Mouse (Mus musculus) common myeloid progenitor, adult 5-6 weeks (primary cell): Measurements from ENCODE around the gene Slc7a11. TPM values are rescaled to one million over a fixed set of nuclear protein-coding genes. Genes with fewer than 3 reads are reported as not detected.

Experiments
- ATAC-seq: replicated peaks from 2 replicates; pipeline ENCODE4 v1.8.0; 2016; ENCODE audit warnings: low read depth, mild to moderate bottlenecking, moderate TSS enrichment, inconsistent platforms; ENCODE audit not compliant: poor library complexity, severe bottlenecking
- total RNA-seq: library from RNA; stranded (forward); fragments of 200-1000, 187-1606 nt; gene quantifications from 2 replicates; pipeline ENCODE4 v1.2.3, GENCODE M21; 2017

Gene Slc7a11
- total RNA-seq, 1 experiment from 2014 or later, result 0.32 TPM

DNA sequence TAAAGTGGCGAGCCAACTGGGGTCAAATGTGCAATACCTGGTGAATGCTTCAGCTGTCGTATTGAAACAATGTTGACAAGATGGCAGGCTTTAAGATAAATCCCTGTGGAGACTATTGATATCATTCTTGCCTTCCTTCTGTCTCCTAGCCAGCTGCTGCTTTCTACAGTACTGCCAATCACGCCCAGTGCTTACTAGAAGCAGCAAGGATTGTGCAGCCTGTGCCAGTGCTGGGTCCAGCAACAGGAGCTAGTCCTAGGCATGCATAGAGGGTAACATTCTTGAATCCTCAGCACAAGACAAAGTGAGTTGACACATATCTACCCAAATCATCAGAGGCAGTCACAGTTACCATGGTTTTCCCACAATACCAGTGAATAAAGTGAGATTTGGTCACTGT, 129.6 kb downstream of the Slc7a11 start:
- ATAC-seq, result no peak

DNA sequence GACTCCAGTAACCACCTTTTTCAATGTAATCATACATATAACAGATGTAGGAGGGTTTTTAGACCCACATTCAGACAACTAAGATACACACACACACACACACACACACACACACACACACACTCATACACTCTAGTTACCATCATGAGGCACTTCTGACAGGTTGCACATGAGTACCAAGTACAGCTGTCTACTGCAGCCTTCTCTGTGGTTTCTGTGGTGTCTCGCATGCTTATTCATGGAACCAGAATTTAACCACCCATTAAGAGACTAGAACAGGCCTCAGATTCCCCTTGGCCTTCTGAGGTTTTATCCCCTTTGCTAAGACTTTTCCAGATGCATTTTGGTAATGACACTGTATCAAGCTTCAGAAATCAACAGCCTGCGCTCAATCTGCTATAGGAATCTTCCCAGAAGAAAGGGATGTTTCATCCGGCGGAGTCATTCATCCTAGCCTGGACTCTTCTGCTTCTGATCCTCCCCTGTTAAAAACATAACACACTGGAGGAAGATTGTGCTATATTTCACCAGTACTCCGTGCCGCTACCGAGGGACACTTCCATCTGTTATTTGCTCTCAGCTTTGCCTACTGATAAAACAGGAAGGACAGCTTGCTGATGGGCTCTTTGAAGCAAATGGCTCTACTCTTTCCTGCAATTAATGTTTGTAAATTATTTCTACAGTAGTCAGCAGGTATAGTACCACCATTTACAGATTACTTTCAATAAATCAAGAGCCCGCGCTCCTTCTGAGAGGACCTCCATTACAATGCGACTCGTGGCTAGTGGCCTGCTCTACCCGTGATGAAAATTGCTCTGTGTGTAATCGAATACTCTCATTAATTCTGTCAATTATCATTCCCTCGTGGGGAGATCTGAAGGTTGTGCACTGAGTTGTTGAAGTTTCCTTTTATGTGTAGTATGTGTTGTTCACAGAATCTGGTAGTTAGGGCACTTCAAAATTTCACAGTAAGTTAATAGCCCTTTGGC, 135.8 kb downstream of the Slc7a11 start:
- ATAC-seq, result no peak

DNA sequence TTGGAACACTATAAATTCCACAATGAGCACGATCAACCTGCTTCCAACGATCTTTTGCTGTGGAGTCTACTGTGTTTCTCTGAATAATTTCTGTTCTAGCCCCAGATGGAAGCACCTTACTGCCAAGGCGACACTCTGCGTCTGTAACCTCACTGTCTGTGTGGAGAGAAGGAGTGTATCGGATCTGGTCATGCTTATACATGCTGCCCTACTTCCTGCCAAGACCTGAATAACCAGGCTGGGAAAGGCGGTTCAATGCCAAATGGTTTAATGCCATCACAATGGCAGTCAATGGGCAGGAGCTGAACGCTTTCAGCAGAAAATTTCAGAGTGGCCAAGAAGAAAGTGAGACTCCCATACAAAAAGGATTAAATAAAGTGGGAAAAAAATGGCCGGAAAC, 137.1 kb downstream of the Slc7a11 start:
- no peak for ATAC-seq

DNA sequence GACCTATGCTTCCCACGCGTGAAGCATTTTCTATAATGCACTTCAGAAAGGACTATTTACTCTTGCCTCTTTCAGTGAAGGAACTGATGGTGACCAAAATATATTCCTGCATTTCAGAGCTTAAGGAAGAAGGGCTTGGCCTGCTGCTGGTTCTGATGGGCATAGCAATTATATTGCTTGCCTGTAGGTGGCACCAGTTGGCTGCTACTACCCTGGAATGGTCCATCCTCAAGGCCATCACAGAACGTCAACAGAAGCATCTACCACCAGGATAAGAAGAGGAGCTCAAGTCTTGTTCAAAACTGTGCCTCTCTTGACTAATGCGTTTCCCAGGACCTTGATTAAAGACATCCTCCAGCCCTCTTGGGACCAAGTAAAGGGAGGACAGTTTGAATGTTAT, 139.3 kb downstream of the Slc7a11 start:
- ATAC-seq, result peak; percentile 77

DNA sequence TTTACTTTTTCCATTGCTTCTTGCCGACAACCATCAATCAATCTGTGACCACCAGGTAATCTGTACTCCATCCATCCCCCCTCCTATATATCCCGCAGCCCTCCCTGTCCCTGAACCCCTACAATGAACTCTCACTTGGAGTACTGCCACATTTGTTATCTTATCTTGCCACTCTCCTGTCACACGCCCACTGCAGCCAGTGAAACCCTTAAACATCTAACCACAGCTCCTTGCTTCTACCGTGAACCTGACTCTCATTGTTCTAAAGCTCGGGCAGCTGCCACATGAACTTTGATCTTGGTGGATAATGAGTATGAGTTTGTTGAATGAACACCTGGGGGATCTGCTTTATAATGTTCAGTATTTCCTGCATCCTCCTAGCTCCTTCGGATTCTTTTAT, 140.8 kb downstream of the Slc7a11 start:
- ATAC-seq, result no peak

DNA sequence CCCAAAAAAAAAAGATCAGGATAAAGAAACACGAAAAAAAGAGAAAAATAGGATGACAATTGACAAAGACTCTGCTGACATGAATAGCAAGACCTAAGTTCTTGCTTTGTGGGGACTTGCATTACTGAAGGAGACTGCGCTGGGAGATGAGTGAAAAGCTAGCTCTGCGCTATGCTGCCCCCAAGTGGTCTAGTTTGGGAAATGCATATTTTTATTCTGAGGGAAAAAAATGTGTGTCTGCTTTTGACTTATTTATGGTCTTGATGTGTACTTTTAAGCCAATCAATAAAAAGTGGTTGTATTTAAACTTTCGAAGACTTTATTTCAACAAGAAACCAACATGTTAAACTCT, 142.5 kb downstream of the Slc7a11 start:
- peak; percentile 80 for ATAC-seq

DNA sequence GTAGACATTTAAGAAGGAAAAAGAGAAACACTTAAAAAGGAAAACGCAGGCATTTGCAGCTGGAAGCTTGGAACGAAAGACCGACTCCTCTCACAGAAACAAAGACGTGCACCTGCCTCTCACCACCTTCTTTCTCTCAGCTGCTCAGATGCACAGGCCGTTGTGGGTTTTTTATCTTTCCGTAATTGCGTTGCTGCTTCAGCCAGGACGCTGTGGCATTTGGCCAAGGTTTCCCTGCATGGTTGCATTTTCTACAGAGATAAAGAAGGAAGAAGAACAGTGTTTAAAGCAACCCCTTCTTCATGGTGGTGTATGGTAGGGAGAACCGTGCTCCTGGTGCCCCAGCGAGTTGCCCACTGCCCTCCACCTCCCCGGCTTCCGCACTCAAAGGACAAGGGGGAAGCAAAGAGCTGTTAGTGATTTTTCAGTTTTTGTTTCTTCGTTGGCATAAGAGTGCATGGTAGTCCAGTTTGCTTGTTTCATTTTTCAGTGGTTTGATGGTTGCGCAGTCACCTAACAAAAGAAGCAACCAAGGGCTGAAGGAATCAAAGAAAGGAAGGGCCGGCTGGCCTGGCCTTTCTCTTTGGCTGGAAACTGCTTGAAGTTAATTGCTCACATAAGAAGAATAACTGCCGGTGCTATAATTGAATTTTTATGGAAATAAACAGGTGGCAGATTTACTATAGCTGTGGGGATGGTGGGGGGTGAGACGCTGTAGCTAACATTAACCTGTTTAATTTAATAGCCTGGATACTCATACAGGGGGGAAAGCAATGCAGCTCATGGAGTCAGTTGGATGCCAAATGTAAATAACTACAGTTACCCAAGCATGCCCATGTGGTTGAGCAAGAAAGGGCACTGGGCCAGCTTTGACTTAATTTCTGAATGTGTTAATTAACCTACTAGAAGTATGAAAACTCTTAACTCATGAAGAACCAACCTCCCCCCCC, 143.1 kb downstream of the Slc7a11 start:
- no peak for ATAC-seq

DNA sequence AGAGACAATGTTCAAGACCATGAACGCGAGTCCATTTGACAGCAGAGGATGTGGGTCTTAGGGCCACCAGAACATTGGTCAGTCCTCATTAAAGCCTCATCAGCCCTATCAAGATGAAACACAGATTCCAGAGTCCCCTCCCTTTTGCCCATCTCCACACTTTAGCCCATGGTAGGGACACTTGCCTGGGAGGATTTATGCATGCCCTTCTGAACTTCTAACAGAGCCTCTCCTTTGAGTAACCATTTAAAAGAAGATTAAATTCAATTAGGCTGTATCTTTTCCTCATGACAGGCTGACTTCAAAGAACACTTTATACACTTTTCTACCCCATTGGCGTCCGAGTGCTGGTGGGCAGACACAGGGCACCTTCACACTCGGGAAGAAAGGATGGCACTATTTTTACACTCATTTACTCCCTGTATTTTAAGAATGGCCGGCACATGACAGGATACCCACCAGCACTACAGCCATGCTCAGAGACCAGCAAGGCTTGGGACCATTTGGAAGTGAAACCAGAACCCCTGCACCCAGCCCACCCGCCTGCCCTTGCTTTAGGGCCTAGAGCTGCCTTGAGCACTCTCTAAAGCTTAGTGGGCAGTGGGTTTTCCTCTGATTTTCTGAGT, 144.9 kb downstream of the Slc7a11 start:
- ATAC-seq, result no peak

DNA sequence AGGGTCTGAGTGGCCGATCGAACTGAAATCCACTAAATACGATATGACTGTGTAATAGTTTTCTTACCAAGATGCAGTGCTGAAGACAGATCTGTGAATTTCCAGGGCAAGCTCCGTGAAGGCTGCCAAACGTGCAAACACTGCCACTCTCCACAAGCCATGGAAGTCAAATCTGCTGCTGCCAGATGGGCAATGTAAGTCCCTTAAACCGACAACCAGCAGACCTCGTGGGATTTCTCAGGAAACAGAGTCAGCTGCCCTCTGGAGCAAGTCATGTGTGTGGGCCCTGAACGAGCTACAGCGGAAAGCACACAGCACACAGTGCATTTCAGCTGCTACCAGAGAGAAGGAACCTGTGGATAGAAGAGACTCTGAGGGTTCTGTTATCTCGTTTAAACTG, 146.5 kb downstream of the Slc7a11 start:
- ATAC-seq, result no peak

DNA sequence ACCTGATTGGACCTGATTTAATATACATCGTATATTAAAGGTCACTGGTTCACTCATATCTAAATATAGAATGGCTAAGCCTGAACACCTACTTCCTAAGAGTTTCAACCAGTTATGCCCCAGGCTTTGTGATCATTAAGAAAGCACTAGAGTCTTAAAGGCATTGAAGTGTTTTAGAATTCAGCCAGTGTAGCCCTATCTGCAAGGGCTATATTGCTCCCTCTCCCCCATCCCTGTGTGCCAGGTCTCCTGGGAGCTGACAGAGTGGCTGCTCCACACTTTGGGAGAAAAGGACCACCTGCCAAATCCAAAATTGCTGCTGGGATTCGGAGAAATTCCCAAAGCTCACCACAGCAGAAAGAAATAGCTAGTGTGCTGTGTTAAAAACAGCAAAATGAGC, 168.4 kb downstream of the Slc7a11 start:
- ATAC-seq, result no peak

DNA sequence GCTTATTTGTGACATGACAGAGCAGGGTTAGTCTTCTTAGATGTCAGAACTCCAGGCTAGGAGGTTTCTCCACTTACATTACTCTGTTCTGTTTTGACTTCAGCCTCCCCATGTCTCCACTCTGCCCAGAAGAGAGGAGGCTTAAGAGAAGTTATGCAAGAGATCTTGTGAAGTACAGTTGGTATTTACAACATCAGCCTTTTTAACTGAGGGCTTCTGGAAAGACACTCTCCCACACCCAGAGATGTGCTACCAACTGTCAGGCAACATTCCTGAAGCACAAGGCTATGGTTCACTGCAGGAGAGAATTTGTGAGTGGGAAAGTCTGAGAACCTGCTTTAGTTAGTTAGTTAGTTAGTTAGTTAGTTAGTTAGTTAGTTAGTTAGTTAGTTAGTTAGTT, 171.2 kb downstream of the Slc7a11 start:
- ATAC-seq, result no peak

DNA sequence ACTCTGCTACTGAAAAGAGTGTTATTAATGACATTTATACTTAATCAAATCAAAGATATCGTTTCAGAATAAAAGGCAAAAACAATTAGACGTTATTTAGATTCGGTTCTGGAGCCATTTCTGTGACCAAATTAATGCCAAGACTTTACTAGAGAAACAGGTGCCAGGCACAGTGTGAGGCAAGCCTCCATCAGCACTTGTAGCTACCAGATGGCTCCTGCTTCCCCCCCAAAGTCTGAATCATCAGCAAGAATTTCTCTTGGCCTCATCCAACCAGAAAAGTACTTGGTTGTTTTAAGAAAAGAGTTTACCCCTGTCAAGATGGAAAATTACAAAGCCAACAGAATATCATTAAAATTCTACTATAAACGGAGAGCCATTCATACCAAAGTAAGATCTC, 173.7 kb downstream of the Slc7a11 start:
- no peak for ATAC-seq

DNA sequence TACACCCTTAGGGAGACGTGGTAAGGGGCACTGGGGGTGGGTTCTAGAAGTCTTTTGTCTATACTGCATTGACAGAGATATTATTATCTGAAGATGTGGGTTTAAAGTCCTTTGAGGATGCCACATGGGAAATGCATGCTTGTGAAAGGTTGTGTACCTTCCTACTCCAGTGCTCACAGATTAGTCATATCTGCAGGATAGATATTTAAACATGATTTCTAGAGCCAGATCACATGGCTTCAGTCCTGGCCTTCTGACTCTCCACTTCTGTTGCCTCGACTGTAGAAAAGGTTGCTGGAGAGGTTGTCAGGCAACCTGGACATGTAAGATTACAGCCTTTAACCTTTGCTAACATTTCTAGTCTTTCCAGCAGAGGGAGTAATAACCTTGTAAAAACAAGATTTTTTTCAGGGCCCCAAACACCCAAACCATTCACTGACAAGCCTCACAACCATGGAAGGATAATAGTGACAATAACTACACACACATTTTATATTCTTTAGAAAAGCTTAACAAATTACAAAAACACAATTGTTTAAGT, 180.8 kb downstream of the Slc7a11 start:
- no peak for ATAC-seq

DNA sequence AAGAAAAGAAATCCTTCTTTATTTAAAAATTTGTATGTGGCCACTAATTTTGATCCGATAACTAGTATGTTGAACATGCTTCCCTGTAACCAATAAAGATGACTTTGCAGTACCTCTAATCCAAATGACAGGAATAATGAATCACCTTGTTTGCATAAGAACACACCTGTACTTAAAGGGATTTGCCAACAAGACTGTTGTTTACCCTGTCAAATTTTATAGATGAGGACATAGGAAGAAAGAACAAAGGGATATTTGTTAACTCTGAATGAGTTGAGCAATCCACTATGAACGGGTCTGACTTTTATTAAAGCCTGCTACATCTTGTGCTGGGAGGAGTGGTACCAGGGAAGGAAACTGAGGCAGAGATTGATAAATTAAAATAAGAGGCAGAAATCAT, 181.3 kb downstream of the Slc7a11 start:
- ATAC-seq, result no peak

DNA sequence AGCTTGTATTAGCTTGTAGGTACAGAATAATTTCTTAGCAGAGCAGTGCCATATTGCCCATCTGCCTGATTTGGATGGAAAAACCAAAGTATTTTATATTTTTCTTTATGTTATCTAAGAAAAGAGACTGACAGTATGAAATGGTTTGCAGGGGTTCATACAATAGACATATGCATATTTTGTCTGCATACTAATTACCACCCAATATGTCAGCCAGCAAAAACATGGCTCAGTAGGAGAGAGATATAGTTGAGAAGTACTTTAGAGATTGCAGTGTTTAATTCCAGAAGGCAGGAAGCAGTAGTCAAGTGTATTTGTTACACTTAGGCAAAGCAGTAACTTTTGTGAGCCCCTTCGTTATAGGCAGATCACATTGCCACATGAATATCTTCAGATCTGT, 182.7 kb downstream of the Slc7a11 start:
- ATAC-seq, result no peak

DNA sequence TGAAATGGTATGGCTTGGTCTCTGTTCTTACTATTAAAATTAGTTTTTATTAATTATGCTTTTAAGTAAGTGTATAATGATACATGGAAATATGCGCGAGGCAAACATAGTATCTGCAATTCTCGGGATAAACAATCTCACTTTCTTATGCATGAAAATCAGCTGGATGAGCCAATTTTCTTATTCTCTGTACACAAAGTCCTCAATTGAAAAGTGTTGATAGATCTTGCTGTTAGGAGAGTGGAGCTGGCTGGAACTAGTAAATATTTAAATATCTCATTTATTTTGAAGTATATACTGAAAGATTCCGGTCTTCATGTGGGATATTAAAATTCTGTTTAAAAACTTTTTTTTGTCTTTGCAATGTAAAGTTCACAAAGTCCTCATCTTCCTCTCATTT, 184.6 kb downstream of the Slc7a11 start:
- no peak for ATAC-seq

DNA sequence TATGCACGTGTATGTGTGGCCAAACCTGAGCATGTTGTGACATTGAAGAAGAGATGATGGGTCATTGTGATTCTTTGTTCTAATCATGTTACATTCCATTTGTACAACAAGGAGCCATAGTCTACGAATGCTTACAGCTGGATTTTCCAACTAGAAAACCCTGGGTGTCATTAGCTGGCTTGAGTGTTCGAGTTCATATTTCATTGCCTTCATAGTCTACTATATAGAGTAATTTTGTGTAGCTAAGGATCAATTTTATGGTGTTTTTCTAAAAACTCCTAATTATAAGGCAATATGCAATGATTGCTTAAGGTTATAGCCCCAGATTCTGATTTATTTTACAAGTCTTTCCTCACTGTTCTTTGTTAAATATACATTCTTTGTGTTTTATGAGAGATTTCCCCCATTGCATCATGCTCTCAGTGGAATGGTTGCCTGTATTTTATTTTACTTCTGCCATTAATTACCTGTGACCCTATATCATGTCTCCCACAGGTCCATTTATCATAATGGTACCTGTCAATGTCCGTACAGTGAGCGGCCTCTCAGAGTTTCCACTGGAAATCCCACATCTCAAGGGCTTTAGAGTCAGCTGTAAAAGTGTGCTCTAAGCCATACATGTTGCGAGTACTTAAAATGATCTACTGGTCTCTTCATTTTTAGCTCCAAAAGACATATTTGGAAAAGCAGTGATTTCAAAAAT, 193.7 kb downstream of the Slc7a11 start:
- ATAC-seq, result no peak

DNA sequence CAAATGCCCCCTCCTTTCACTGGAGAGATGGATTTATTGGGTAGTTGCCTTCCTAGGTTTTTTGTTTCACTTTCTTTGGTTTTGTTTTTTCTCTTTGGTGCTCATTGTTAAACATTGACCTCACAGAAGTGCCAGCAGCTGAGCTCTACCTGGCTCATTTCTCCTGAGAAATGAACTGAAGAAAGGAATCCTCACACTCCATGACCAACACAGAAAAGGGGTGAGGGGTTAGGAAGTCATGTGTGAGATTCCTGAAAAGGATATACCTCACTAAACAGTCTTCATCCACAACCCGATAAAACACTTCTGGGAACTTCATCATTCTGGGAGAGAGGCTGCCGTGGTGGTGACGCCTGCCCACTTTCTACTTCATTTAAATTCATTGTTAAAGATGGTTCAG, 207.4 kb downstream of the Slc7a11 start:
- no peak for ATAC-seq

DNA sequence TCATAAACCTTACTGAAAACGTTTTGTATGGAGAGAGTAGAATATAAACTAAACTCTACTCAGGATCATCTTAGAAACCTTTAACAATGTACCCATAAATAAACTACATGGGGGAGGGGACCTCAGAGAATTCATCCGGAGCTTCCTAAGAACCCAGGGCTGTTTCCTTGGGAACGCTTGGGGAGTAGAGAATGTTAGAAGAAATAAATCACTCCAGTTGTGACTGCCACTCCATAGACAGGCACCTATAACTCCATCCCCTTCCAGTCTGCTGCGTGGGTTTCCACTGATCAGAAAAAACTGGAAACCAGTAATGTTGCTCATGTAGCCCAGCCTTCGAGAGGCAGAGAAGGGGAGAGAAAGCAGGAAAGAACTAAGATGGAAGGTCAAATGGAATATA, 210.3 kb downstream of the Slc7a11 start:
- no peak for ATAC-seq
